Mouse (Mus musculus): ENCODE results near the gene Tenm2. TPM values are rescaled to one million over a fixed set of nuclear protein-coding genes. Genes with fewer than 3 reads are reported as not detected.

Gene Tenm2
- polyA plus RNA-seq, 1 experiment from 2014 or later: 0.80 TPM

DNA sequence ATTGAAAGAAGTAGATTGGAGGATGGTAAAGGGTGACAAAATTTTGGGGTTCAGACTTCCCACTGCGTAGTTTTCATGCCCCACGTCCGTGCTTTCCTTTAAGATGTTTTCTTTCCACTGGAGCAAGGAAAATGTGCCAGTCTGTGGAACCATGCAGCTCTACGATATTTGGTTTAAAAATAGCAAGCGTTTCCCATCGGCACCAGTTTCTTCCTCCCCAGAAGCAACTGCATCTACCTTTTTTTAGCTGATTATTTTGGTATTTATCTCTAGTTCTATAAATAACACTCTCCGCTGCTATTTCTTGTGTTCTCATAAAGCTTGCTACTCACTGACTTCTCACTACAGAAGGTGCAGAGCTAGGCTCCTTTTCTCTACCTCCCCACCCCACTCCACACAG lies 864.0 kb downstream of the Tenm2 start:
- TF ChIP-seq CTCF (IDR thresholded peaks at IDR 0.05; ENCODE audit: low read depth): no peak
- no peaks in the 10 kb centered on the region for H3K9me3 ChIP-seq (replicated peaks; ENCODE audit: low read length)
- no peaks in the 10 kb centered on the region for H3K27me3 ChIP-seq (ENCODE audit: insufficient read depth, low read length)
- H3K9ac ChIP-seq (ENCODE audit: low read depth, low read length): no peak overlapping the region
- H3K4me3 ChIP-seq (replicated peaks; ENCODE audit: low read depth, low read length): no peak overlapping the region
- no peak overlapping the region for H3K27ac ChIP-seq
- ATAC-seq (replicated peaks; ENCODE audit: low FRiP score, low read depth) (no peak), DNase-seq (ENCODE audit: low spot score) (no peak)
- no peaks in the 10 kb centered on the region for H3K4me1 ChIP-seq (replicated peaks; ENCODE audit: insufficient read depth, low read length)
- 90% methylated on average over 7 of the region's 7 CpGs for WGBS
- no peaks in the 10 kb centered on the region for H3K36me3 ChIP-seq (ENCODE audit: insufficient read depth, low read length)
- no peak overlapping the region for H3K4me2 ChIP-seq (ENCODE audit: low read length)

DNA sequence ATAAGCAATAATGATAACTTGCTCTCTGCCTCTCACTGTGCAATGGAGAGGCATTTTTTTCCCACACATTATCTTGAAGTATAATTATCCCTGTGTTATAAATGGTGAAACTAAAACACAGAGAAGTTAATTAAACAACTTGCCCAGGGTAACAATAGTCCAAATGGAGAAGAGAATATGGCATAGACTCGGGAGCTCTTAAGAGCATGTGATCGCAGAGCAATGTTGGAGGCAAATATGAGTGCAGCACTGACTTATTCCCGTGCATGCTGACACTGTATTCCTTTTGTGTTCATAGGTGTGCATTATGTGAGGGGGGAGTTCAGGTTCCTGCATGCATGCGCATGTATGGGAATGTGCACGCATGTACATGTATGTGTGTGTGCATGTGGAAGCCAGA lies 870.7 kb downstream of the Tenm2 start:
- no peak overlapping the region for H3K4me3 ChIP-seq (replicated peaks; ENCODE audit: low read depth, low read length)
- no peak overlapping the region for H3K4me2 ChIP-seq (ENCODE audit: low read length)
- TF ChIP-seq CTCF (IDR thresholded peaks at IDR 0.05; ENCODE audit: low read depth): no peak
- ATAC-seq (replicated peaks; ENCODE audit: low FRiP score, low read depth) (no peak), DNase-seq (ENCODE audit: low spot score) (no peak)
- no peak overlapping the region for H3K9ac ChIP-seq (ENCODE audit: low read depth, low read length)
- no peaks in the 10 kb centered on the region for H3K27me3 ChIP-seq (ENCODE audit: insufficient read depth, low read length)
- no peaks in the 10 kb centered on the region for H3K4me1 ChIP-seq (replicated peaks; ENCODE audit: insufficient read depth, low read length)
- H3K36me3 ChIP-seq (ENCODE audit: insufficient read depth, low read length): no peaks in the 10 kb centered on the region
- H3K9me3 ChIP-seq (replicated peaks; ENCODE audit: low read length): no peaks in the 10 kb centered on the region
- 92% methylated on average over 5 of the region's 5 CpGs for WGBS
- no peak overlapping the region for H3K27ac ChIP-seq

DNA sequence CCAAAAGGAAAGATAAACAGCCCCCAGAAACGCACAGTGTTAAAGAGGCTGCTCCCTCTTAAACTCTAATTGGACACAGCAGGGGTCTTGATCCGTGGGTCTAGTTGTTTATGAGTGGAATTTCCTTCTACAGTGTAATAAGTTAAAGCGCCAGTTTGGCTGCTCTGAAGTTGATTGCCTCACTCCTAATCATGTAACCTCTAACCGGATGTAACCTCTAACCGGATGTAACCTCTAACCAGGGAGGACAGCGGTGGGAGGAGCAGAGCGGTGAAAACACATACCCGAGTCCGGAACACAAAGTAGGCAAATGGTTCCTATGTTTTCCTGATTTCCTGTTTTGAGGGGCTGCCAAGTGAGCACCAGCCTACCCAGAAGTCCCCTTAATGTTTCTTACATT lies 871.3 kb downstream of the Tenm2 start:
- Histone ChIP-seq H3K4me3 (replicated peaks; ENCODE audit: low read depth, low read length) (no peak overlapping the region), H3K9me3 (replicated peaks; ENCODE audit: low read length) (no peaks in the 10 kb centered on the region), H3K4me2 (ENCODE audit: low read length) (no peak overlapping the region), H3K9ac (ENCODE audit: low read depth, low read length) (no peak overlapping the region), H3K27ac (no peak overlapping the region), H3K27me3 (ENCODE audit: insufficient read depth, low read length) (no peaks in the 10 kb centered on the region), H3K36me3 (ENCODE audit: insufficient read depth, low read length) (no peaks in the 10 kb centered on the region), H3K4me1 (replicated peaks; ENCODE audit: insufficient read depth, low read length) (no peaks in the 10 kb centered on the region)
- DNase-seq (ENCODE audit: low spot score) (peak; percentile 38), ATAC-seq (replicated peaks; ENCODE audit: low FRiP score, low read depth) (no peak)
- no peak for TF ChIP-seq CTCF (IDR thresholded peaks at IDR 0.05; ENCODE audit: low read depth)
- WGBS: 41% methylated on average over 9 of the region's 9 CpGs

DNA sequence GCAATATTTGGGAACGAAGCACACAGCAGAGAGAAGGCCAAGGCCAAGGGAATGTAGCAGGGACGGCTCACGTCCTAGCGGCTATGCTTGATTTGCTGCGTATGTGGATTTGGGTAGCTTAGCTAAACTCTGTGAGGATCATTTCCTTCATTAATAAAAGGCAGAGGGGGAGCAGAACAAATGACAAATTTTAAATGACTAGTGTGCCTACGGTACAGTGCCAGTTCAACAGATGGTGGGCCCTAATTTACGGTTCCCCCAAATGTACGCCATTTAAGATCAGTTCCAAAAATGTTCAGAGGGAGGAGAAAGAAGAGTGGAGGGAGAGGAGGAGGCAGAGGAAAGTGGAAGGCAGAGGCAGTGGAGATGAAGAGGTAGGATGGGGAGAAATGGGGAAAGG lies 873.2 kb downstream of the Tenm2 start:
- H3K4me2 ChIP-seq (ENCODE audit: low read length): no peak overlapping the region
- no peak overlapping the region for H3K27ac ChIP-seq
- H3K9ac ChIP-seq (ENCODE audit: low read depth, low read length): no peak overlapping the region
- no peaks in the 10 kb centered on the region for H3K9me3 ChIP-seq (replicated peaks; ENCODE audit: low read length)
- H3K36me3 ChIP-seq (ENCODE audit: insufficient read depth, low read length): no peaks in the 10 kb centered on the region
- H3K4me3 ChIP-seq (replicated peaks; ENCODE audit: low read depth, low read length): no peak overlapping the region
- TF ChIP-seq CTCF (IDR thresholded peaks at IDR 0.05; ENCODE audit: low read depth): no peak
- 80% methylated on average over 8 of the region's 8 CpGs for WGBS
- ATAC-seq (replicated peaks; ENCODE audit: low FRiP score, low read depth) (no peak), DNase-seq (ENCODE audit: low spot score) (no peak)
- no peaks in the 10 kb centered on the region for H3K4me1 ChIP-seq (replicated peaks; ENCODE audit: insufficient read depth, low read length)
- H3K27me3 ChIP-seq (ENCODE audit: insufficient read depth, low read length): no peaks in the 10 kb centered on the region

DNA sequence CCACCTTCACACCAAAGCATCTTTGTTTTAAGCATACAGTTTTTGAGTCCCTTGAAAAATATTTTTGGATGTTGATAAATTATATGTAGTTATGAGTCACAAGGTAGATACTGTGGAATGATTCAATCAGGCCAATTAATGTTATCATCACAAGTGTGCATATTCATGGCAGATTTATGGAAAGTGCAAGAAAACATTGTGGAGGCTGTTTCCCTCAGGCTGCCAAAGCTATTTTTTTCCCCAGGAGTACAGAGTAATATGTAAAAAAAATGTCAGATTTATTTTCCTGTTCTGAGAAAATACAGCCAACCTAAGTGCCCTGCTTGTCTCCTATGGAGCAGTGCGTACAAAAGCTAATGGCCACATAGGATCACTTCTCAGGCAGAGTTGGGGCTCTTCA lies 882.5 kb downstream of the Tenm2 start:
- H3K4me3 ChIP-seq (replicated peaks; ENCODE audit: low read depth, low read length): no peak overlapping the region
- H3K27ac ChIP-seq: no peak overlapping the region
- ATAC-seq (replicated peaks; ENCODE audit: low FRiP score, low read depth): no peak
- DNase-seq (ENCODE audit: low spot score): no peak
- WGBS: 74% methylated on average over 1 of the region's 1 CpGs
- H3K9me3 ChIP-seq (replicated peaks; ENCODE audit: low read length): no peaks in the 10 kb centered on the region
- no peak overlapping the region for H3K9ac ChIP-seq (ENCODE audit: low read depth, low read length)
- no peaks in the 10 kb centered on the region for H3K27me3 ChIP-seq (ENCODE audit: insufficient read depth, low read length)
- TF ChIP-seq CTCF (IDR thresholded peaks at IDR 0.05; ENCODE audit: low read depth): no peak
- no peak overlapping the region for H3K4me2 ChIP-seq (ENCODE audit: low read length)
- no peaks in the 10 kb centered on the region for H3K36me3 ChIP-seq (ENCODE audit: insufficient read depth, low read length)
- H3K4me1 ChIP-seq (replicated peaks; ENCODE audit: insufficient read depth, low read length): no peaks in the 10 kb centered on the region

DNA sequence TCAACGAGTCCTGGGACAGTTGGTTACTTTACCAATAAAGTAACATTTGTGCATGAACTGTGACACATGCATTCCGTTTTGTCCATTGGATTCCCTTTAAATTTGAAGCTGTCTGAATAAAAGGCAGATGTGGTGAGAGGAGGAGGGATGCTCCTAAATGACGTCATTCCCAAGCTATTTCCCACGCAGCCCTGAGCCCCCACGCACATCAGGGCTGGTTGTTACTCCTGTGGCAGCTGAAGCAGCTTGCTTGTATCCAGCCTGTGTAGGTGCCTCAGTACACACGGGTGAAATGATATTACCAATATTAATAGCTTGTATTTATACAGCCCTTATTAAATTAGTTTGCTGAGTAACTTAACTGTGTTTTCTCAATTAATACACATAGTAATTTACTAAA lies 884.0 kb downstream of the Tenm2 start:
- Histone ChIP-seq H3K27ac (no peak overlapping the region), H3K4me3 (replicated peaks; ENCODE audit: low read depth, low read length) (no peak overlapping the region), H3K9ac (ENCODE audit: low read depth, low read length) (no peak overlapping the region), H3K4me1 (replicated peaks; ENCODE audit: insufficient read depth, low read length) (no peaks in the 10 kb centered on the region), H3K27me3 (ENCODE audit: insufficient read depth, low read length) (no peaks in the 10 kb centered on the region), H3K36me3 (ENCODE audit: insufficient read depth, low read length) (no peaks in the 10 kb centered on the region), H3K9me3 (replicated peaks; ENCODE audit: low read length) (no peaks in the 10 kb centered on the region), H3K4me2 (ENCODE audit: low read length) (no peak overlapping the region)
- 45% methylated on average over 6 of the region's 6 CpGs for WGBS
- ATAC-seq (replicated peaks; ENCODE audit: low FRiP score, low read depth) (no peak), DNase-seq (ENCODE audit: low spot score) (no peak)
- TF ChIP-seq CTCF (IDR thresholded peaks at IDR 0.05; ENCODE audit: low read depth): no peak

DNA sequence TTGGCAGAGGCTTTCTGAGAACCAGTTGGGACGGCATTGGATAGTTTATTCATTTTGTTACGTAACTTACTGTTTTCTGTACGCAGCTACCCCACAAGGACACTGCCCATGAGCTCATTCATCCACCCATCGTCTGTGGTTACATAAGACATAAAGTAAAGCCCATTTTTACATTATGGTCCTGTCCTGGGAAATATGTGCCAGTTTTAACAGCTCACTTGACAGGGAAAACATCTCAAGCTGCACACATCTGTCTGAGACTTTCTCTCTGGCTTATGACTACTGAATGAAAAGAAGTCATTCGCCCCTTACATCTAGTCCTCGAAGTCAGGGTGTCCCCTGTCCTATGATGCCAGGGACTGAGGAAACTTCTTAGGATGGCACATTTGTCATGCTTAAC lies 884.4 kb downstream of the Tenm2 start:
- no peaks in the 10 kb centered on the region for H3K36me3 ChIP-seq (ENCODE audit: insufficient read depth, low read length)
- 84% methylated on average over 6 of the region's 6 CpGs for WGBS

More for the DNA sequence above, 884.4 kb downstream of the Tenm2 start:
- no peak overlapping the region for H3K27ac ChIP-seq
- H3K4me3 ChIP-seq (replicated peaks; ENCODE audit: low read depth, low read length): no peak overlapping the region
- no peaks in the 10 kb centered on the region for H3K27me3 ChIP-seq (ENCODE audit: insufficient read depth, low read length)
- ATAC-seq (replicated peaks; ENCODE audit: low FRiP score, low read depth) (no peak), DNase-seq (ENCODE audit: low spot score) (no peak)
- H3K9ac ChIP-seq (ENCODE audit: low read depth, low read length): no peak overlapping the region
- no peaks in the 10 kb centered on the region for H3K9me3 ChIP-seq (replicated peaks; ENCODE audit: low read length)
- no peak overlapping the region for H3K4me2 ChIP-seq (ENCODE audit: low read length)
- H3K4me1 ChIP-seq (replicated peaks; ENCODE audit: insufficient read depth, low read length): no peaks in the 10 kb centered on the region
- TF ChIP-seq CTCF (IDR thresholded peaks at IDR 0.05; ENCODE audit: low read depth): no peak

All from kidney, postnatal 0 days (tissue).